Mouse (Mus musculus) retina, adult 2 months (tissue): ENCODE data around the gene Olfr262.
"Not testable (repeated sequence)": the region's sequence is repeated elsewhere in the genome, so short reads cannot be mapped to it uniquely, and the experiment has no call there.

ENCODE experiments used
- DNase-seq: peaks from one replicate; pipeline ENCODE4 v3.0.0-alpha.2; 2012; ENCODE audit warnings: low read depth, low spot score

Olfr262 gene

DNA sequence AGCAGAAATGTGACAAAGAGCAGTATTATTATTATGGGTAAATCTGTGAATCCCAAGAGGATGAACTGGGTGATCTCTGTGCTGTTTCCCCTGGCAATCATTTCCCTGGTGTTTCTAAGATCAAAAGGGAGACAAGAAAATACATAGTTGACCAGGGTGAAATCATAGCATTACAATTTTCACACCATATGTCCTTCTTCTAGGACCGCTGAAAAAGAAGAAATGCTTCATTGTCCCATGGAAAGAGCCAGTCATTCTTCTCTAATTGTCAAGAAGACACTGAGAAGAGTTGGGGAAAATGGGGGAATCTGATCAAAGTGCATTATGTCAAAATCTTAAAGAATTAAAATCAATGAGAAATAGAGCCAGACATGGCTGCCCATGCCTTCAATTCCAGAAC, at the start of gene Olfr262:
Gene Olfr262, minus strand, starts transcription at position 101 of the 400 bp plus-strand sequence.
- DNase-seq = no peak

DNA sequence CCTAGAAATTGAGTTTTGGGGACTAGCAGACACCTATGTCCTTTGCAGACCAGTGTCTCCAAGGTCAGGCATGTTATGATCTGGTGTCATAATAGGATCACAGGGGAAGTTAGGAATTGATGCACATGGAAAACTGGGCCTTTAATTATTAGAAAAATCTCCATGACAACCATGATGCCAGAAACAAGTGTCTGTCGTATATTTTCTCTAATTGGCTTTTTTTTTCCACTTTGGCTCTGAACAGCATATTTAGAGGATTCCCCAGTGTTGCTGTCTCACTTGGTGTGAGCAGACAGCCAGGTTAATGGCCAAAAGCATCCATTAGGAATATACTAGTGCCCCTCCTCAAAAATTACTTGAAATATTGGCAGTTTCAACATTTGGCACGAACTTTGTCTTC, 38.1 kb upstream of the Olfr262 start, which contains the start of gene Olfr1434:
Gene Olfr1434, plus strand, starts transcription at position 301 of the 400 bp plus-strand sequence.
- no peak for DNase-seq

DNA sequence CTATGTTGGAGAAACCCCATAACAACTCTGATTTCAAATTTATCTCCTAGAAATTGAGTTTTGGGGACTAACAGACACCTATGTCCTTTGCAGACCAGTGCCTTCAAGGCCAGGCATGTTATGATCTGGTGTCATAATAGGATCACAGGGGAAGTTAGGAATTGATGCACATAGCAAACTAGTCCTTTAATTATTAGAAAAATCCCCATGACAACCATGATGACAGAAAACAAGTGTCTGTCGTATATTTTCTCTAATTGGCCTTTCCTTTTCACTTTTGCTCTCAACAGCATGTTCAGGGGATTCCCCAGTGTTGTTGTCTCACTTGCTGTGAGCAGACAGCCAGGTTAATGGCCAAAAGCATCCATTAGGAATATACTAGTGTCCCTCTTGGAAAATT, 19.3 kb upstream of the Olfr262 start, which contains the start of gene Olfr235:
Gene Olfr235, plus strand, starts transcription at position 301 of the 400 bp plus-strand sequence.
- no peak for DNase-seq

DNA sequence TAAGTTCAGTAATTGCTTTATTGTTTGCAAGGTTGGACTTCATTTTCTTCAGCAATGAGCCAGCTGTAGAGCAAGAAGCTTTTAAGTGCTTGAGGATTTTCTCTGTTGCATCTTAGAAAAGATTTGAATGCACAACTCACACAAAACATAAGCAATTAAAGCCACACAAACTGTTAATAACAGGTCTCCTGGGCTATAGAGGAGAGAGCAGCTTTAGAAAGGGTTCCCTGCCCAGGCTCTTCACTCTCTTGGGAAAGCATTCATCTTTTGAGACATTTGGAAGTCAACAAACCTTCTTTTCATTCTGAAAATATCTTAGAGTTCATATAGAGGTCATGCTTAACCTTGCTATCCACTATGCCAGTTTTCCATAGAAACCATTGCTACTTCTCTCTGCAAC, 9.0 kb downstream of the Olfr262 start, which contains the start of gene Olfr1432:
Gene Olfr1432, minus strand, starts transcription at position 101 of the 400 bp plus-strand sequence.
- not testable (repeated sequence) for DNase-seq

DNA sequence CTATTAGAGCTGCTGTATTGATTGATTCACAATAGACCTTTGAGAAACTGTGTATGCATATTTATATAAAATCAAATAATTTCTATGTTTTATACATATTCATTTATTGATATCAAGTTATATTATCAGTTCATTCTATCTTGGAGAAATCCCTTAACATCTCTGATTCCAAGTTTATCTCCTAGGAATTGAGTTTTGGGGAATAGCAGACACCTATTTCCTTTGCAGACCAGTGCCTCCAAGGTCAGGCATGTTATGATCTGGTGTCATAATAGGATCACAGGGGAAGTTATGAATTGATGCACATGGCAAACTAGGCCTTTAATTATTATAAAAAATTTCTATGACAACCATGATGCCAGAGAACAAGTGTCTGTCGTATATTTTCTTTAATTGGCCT, 41.1 kb downstream of the Olfr262 start, which contains the start of gene Olfr1431:
Gene Olfr1431, plus strand, starts transcription at position 301 of the 400 bp plus-strand sequence.
- no peak for DNase-seq

DNA sequence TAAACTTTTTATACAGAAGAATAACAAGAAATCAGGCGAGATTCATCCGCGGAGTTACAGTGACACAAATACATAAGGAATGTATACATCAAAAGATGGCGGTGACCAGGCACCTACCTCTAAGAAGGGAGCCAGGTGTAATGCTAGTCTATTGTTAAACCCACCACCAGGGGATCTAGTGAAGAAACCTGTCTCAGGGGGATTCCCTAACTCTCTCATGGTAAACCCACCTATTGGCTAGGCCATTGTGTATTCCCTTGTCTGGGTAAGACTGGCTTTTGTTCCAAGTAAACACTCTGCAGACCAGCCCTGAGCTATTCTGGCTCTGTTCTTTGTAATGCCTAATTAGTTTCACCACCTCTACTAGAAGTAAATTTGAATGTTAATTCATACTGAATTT, 42.4 kb downstream of the Olfr262 start:
- not testable (repeated sequence) for DNase-seq
